Mouse (Mus musculus) mesoderm, embryonic 11.5 days (tissue): Measurements from ENCODE around the gene Nkap.
"Not testable (repeated sequence)": the region's sequence is repeated elsewhere in the genome, so short reads cannot be mapped to it uniquely, and the experiment has no call there.

Experiments used
- DNase-seq: peaks from one replicate; pipeline ENCODE4 v3.0.0-alpha.2; 2012; ENCODE audit warnings: low read depth, low spot score

Nkap gene

GRCm38 (mm10) chrX:37157839-37158238 is 31.2 kb downstream of the Nkap start:
- DNase-seq: peak; percentile 3

GRCm38 (mm10) chrX:37161169-37161568 is 34.6 kb downstream of the Nkap start:
- no peak for DNase-seq

- no peak for DNase-seq
These were observed 36.5 kb downstream of the Nkap start for GRCm38 (mm10) chrX:37163115-37163514.

GRCm38 (mm10) chrX:37167085-37167484 is 40.5 kb downstream of the Nkap start:
- peak; percentile 70 for DNase-seq

GRCm38 (mm10) chrX:37168742-37169141 is 42.1 kb downstream of the Nkap start, which contains the start of gene Akap14:
Akap14 (minus strand) TSS chrX:37168842.
- no peak for DNase-seq

GRCm38 (mm10) chrX:37184401-37184800 is 57.8 kb downstream of the Nkap start:
- not testable (repeated sequence) for DNase-seq

GRCm38 (mm10) chrX:37190755-37191104 is 64.1 kb downstream of the Nkap start:
- no peak for DNase-seq

- DNase-seq: peak; percentile 79
These were observed 64.6 kb downstream of the Nkap start, which contains the start of the genes Ndufa1 and Rnf113a1 for GRCm38 (mm10) chrX:37191105-37191743. Ndufa1 (minus strand) TSS chrX:37191163. Rnf113a1 (plus strand) TSS chrX:37191245.

GRCm38 (mm10) chrX:37191744-37192379 is 65.3 kb downstream of the Nkap start:
- peak; percentile 3 for DNase-seq

GRCm38 (mm10) chrX:37198676-37199075 is 72.1 kb downstream of the Nkap start:
- DNase-seq: no peak
